Mouse (Mus musculus): Measurements from ENCODE around the gene Lysmd3.

GRCm38 (mm10) chr13:81642491-81643149 is 14.8 kb upstream of the Lysmd3 start:
- TF ChIP-seq POLR2A (IDR thresholded peaks at IDR 0.05; ENCODE audit: insufficient read depth, low read depth, low read length), result no peak
- TF ChIP-seq EP300 (IDR thresholded peaks at IDR 0.05; ENCODE audit: insufficient read depth, low read depth, low read length), result no peak
- no peak for TF ChIP-seq CTCF (IDR thresholded peaks at IDR 0.05)

All from heart, adult 2 months (tissue).